Mouse (Mus musculus) left cerebral cortex, postnatal 25 days (tissue): ENCODE measurements around the gene Nlrc4. TPM values are rescaled to one million over a fixed set of nuclear protein-coding genes. Genes with fewer than 3 reads are reported as not detected.
"Not testable (repeated sequence)": the region's sequence is repeated elsewhere in the genome, so short reads cannot be mapped to it uniquely, and the experiment has no call there.

Experiments
- DNase-seq, 2 experiments: peaks; one replicate each; pipeline ENCODE4 v3.0.0; 2022; ENCODE audit warnings: low spot score in 2 of 2, mixed read lengths in 1 of 2
- intact Hi-C: fragments of 180-260 bp; cut with DNase I; formaldehyde crosslinking; loops from one replicate; pipeline ENCODE4 v1.15.1; 2025
- total RNA-seq, 2 experiments: library from RNA; stranded (reverse); gene quantifications; 2 replicates each; pipeline ENCODE4 v1.2.3; 2021

Gene Nlrc4
- total RNA-seq, result under 1 TPM; 0.07 to 0.30 TPM

- intact Hi-C loops, result no loop called here
- no peak for DNase-seq
Observed at GRCm38 (mm10) chr17:74458711-74459408, at the start of gene Nlrc4. TSS of gene Nlrc4 (minus strand) at chr17:74459142.

GRCm38 (mm10) chr17:74508600-74508999 is 49.7 kb upstream of the Nlrc4 start:
- intact Hi-C loops, result no loop called here
- no peak for DNase-seq

GRCm38 (mm10) chr17:74507934-74508333 is 49.0 kb upstream of the Nlrc4 start:
- intact Hi-C loops, result no loop called here
- peak; percentile 26 to 84 for DNase-seq

GRCm38 (mm10) chr17:74501085-74501484 is 42.1 kb upstream of the Nlrc4 start:
- intact Hi-C loops, result no loop called here

GRCm38 (mm10) chr17:74500204-74500603 is 41.3 kb upstream of the Nlrc4 start:
- intact Hi-C loops, result no loop called here
- DNase-seq, result no peak

More at GRCm38 (mm10) chr17:74501085-74501484, 42.1 kb upstream of the Nlrc4 start:
- DNase-seq, result no peak

- DNase-seq, result no peak
- intact Hi-C loops, result loop anchor here (10.0 kb wide), 1 partner anchor 153 kb away; no protein-coding TSS in a partner anchor
Observed at GRCm38 (mm10) chr17:74491565-74491964, 32.6 kb upstream of the Nlrc4 start.

GRCm38 (mm10) chr17:74489901-74490220 is 30.9 kb upstream of the Nlrc4 start:
- intact Hi-C loops, result loop anchor here (1.0 to 10.0 kb wide), 3 partner anchors 38 to 155 kb away; partner anchors contain the start of genes Birc6 and Slc30a6
- DNase-seq, result no peak

GRCm38 (mm10) chr17:74489024-74489900 is 30.3 kb upstream of the Nlrc4 start, which contains the start of gene Yipf4:
TSS of gene Yipf4 (plus strand) at chr17:74489493.
- peak; percentile 98 to 99 for DNase-seq
- intact Hi-C loops, result loop anchor here (1.0 to 5.0 kb wide), 2 partner anchors 39 to 92 kb away; partner anchors contain the start of genes Birc6 and Slc30a6

GRCm38 (mm10) chr17:74480361-74481069 is 21.6 kb upstream of the Nlrc4 start:
- no peak for DNase-seq
- intact Hi-C loops, result no loop called here

- DNase-seq, intact Hi-C loops: not testable (repeated sequence)
Observed at GRCm38 (mm10) chr17:74470133-74470532, 11.2 kb upstream of the Nlrc4 start.

GRCm38 (mm10) chr17:74467981-74468380 is 9.0 kb upstream of the Nlrc4 start:
- intact Hi-C loops, DNase-seq: not testable (repeated sequence)

GRCm38 (mm10) chr17:74463510-74463909 is 4.6 kb upstream of the Nlrc4 start:
- DNase-seq, result no peak
- intact Hi-C loops, result no loop called here

GRCm38 (mm10) chr17:74457972-74458677 is 817 bp downstream of the Nlrc4 start:
- DNase-seq, result no peak
- intact Hi-C loops, result no loop called here

- DNase-seq, result no peak
- intact Hi-C loops, result no loop called here
Observed at GRCm38 (mm10) chr17:74456825-74457224, 2.1 kb downstream of the Nlrc4 start.

- intact Hi-C loops, result no loop called here
Observed at GRCm38 (mm10) chr17:74455426-74455825, 3.5 kb downstream of the Nlrc4 start.

GRCm38 (mm10) chr17:74454660-74455059 is 4.3 kb downstream of the Nlrc4 start:
- DNase-seq, result no peak
- intact Hi-C loops, result no loop called here

More at GRCm38 (mm10) chr17:74455426-74455825, 3.5 kb downstream of the Nlrc4 start:
- no peak for DNase-seq

- intact Hi-C loops, result no loop called here
- DNase-seq, result no peak
Observed at GRCm38 (mm10) chr17:74453928-74454327, 5.0 kb downstream of the Nlrc4 start.

- intact Hi-C loops, result no loop called here
- DNase-seq, result no peak
Observed at GRCm38 (mm10) chr17:74449776-74450175, 9.2 kb downstream of the Nlrc4 start.

GRCm38 (mm10) chr17:74440486-74440885 is 18.5 kb downstream of the Nlrc4 start:
- intact Hi-C loops, result no loop called here
- no peak for DNase-seq
